Mouse (Mus musculus): ENCODE results near the gene Jdp2. TPM values are rescaled to one million over a fixed set of nuclear protein-coding genes. Genes with fewer than 3 reads are reported as not detected.
A peak's percentile ranks its signal among the peaks of the same experiment; 100 is the strongest.

Jdp2 gene
- polyA plus RNA-seq, 1 experiment from 2014 or later = 0.36 TPM

- 73% methylated on average over 20 of the region's 20 CpGs for WGBS
- ATAC-seq = peak; percentile 36; the same call in 1 of the 2 replicates
- Histone ChIP-seq H3K9me3 (replicated peaks; ENCODE audit: control insufficient read depth, low read length, poor library complexity, severe bottlenecking) (no peaks in the 10 kb centered on the region), H3K4me1 (ENCODE audit: control insufficient read depth, insufficient read depth, low read length) (no peaks in the 10 kb centered on the region), H3K36me3 (ENCODE audit: control insufficient read depth, insufficient read depth, low read length) (peaks cover 14% of the 10 kb centered on the region; the same call in 1 of the 2 replicates), H3K27me3 (ENCODE audit: control insufficient read depth, insufficient read depth, low read depth, low read length) (no peaks in the 10 kb centered on the region), H3K4me2 (ENCODE audit: low read length) (no peak overlapping the region), H3K27ac (ENCODE audit: low read length) (no peak overlapping the region), H3K4me3 (ENCODE audit: low read depth, low read length) (no peak overlapping the region), H3K9ac (ENCODE audit: low read depth, low read length) (no peak overlapping the region)
Measured at GRCm38 (mm10) chr12:85638541-85639325, 39.9 kb downstream of the Jdp2 start.

- Histone ChIP-seq H3K27me3 (ENCODE audit: control insufficient read depth, insufficient read depth, low read depth, low read length) (no peaks in the 10 kb centered on the region), H3K4me1 (ENCODE audit: control insufficient read depth, insufficient read depth, low read length) (no peaks in the 10 kb centered on the region), H3K36me3 (ENCODE audit: control insufficient read depth, insufficient read depth, low read length) (peaks cover 8% of the 10 kb centered on the region; the same call in 1 of the 2 replicates), H3K27ac (ENCODE audit: low read length) (no peak overlapping the region), H3K9ac (ENCODE audit: low read depth, low read length) (no peak overlapping the region), H3K4me2 (ENCODE audit: low read length) (no peak overlapping the region), H3K4me3 (ENCODE audit: low read depth, low read length) (no peak overlapping the region), H3K9me3 (replicated peaks; ENCODE audit: control insufficient read depth, low read length, poor library complexity, severe bottlenecking) (no peaks in the 10 kb centered on the region)
- 0 out of 2 replicates have a peak, but pooled peaks have one; percentile 56 for ATAC-seq
- 77% methylated on average over 12 of the region's 12 CpGs for WGBS
Measured at GRCm38 (mm10) chr12:85639326-85640008, 40.6 kb downstream of the Jdp2 start.

DNA sequence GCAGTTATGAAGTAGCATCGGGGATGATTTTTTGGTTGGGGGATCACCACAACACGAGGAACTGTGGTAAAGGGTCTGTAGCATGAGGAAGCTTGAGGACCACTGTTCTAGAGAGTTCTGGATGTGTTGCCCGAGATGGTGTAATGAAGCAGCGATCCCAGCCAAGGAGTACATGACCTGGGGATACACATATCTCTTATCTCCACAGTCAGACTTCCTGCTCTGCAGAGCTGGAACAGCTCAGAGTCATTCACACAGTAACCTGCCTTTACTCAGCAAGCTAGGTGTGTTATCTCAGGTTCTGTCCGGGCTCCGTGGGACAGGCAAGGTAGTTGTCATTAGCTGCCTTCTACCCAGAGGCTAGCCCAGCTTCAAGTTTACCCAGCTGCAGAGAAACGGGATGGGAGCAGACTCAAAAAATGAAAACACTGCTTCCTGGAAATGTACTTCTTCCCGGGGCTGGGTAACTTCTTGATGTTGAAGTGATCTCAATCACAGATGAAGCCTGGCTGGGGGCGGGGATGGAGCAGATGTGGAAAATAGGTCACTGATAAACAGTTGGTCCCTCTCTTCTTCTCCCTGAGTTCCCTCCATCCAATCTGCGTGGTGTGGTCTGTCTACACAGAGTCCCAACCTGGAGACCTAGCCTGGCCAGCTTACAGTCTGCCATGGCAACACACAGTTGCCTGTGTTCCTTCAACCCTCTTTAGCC lies 42.2 kb downstream of the Jdp2 start:
- Histone ChIP-seq H3K9me3 (replicated peaks; ENCODE audit: control insufficient read depth, low read length, poor library complexity, severe bottlenecking) (no peaks in the 10 kb centered on the region), H3K27ac (ENCODE audit: low read length) (no peak overlapping the region), H3K36me3 (ENCODE audit: control insufficient read depth, insufficient read depth, low read length) (peaks cover 8% of the 10 kb centered on the region; the same call in 1 of the 2 replicates), H3K4me1 (ENCODE audit: control insufficient read depth, insufficient read depth, low read length) (no peaks in the 10 kb centered on the region), H3K4me3 (ENCODE audit: low read depth, low read length) (no peak overlapping the region), H3K27me3 (ENCODE audit: control insufficient read depth, insufficient read depth, low read depth, low read length) (no peaks in the 10 kb centered on the region), H3K9ac (ENCODE audit: low read depth, low read length) (no peak overlapping the region), H3K4me2 (ENCODE audit: low read length) (no peak overlapping the region)
- 84% methylated on average over 10 of the region's 10 CpGs for WGBS
- no peak for ATAC-seq

- no peak overlapping the region for H3K27ac ChIP-seq (ENCODE audit: low read length)
- no peaks in the 10 kb centered on the region for H3K9me3 ChIP-seq (replicated peaks; ENCODE audit: control insufficient read depth, low read length, poor library complexity, severe bottlenecking)
- no peak overlapping the region for H3K4me3 ChIP-seq (ENCODE audit: low read depth, low read length)
- H3K4me1 ChIP-seq (ENCODE audit: control insufficient read depth, insufficient read depth, low read length) = no peaks in the 10 kb centered on the region
- no peak overlapping the region for H3K9ac ChIP-seq (ENCODE audit: low read depth, low read length)
- H3K27me3 ChIP-seq (ENCODE audit: control insufficient read depth, insufficient read depth, low read depth, low read length) = no peaks in the 10 kb centered on the region
- no peak for ATAC-seq
- 55% methylated on average over 4 of the region's 4 CpGs for WGBS
- no peak overlapping the region for H3K4me2 ChIP-seq (ENCODE audit: low read length)
- H3K36me3 ChIP-seq (ENCODE audit: control insufficient read depth, insufficient read depth, low read length) = peaks cover 8% of the 10 kb centered on the region; the same call in 1 of the 2 replicates
Measured at GRCm38 (mm10) chr12:85641564-85641931, 42.7 kb downstream of the Jdp2 start.

DNA sequence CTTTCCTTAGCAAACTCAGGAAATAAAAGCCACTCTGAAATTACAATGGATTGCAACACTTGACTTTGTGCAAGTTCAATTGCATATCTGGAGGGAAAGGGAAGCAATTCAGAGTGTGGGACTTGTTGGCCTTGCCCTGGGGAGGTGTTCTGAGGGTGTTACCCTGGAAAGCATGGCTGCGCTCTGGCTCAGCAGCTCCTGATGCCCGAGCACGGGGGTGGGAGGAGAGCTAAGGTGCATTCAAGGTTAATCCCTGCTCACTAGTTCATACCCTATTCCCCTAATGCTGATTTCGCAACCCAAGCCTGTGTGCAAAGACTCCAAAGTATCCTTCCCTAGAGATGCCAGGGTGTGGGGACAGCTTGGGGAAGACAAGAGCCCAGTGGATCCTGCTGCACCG lies 44.9 kb downstream of the Jdp2 start:
- Histone ChIP-seq H3K27me3 (ENCODE audit: control insufficient read depth, insufficient read depth, low read depth, low read length) (no peaks in the 10 kb centered on the region), H3K36me3 (ENCODE audit: control insufficient read depth, insufficient read depth, low read length) (peaks cover 8% of the 10 kb centered on the region; the same call in 1 of the 2 replicates), H3K9me3 (replicated peaks; ENCODE audit: control insufficient read depth, low read length, poor library complexity, severe bottlenecking) (no peaks in the 10 kb centered on the region), H3K27ac (ENCODE audit: low read length) (no peak overlapping the region), H3K4me3 (ENCODE audit: low read depth, low read length) (no peak overlapping the region), H3K4me1 (ENCODE audit: control insufficient read depth, insufficient read depth, low read length) (no peaks in the 10 kb centered on the region), H3K9ac (ENCODE audit: low read depth, low read length) (no peak overlapping the region), H3K4me2 (ENCODE audit: low read length) (no peak overlapping the region)
- ATAC-seq = no peak
- 79% methylated on average over 5 of the region's 5 CpGs for WGBS

DNA sequence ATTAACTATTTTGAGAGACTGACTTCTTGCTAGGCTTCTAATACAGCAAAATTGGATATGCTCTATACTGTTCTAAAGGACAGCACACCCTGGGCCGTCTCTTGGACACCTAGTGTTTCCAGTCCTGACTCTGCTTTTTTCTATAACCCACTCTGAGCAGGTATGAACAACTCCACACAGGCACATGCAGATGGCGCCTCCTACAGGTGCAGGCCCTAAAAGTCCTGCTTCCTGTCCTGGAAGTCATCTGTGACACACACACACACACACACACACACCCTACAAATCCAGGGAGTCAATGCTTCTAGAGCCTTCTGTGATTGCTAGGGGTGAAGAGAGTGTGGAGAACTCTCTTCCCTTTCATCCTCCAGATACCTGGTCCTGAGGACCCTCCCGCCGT lies 46.8 kb downstream of the Jdp2 start:
- no peaks in the 10 kb centered on the region for H3K36me3 ChIP-seq (ENCODE audit: control insufficient read depth, insufficient read depth, low read length)
- no peak overlapping the region for H3K27ac ChIP-seq (ENCODE audit: low read length)
- H3K4me3 ChIP-seq (ENCODE audit: low read depth, low read length) = no peak overlapping the region
- ATAC-seq = no peak
- no peaks in the 10 kb centered on the region for H3K9me3 ChIP-seq (replicated peaks; ENCODE audit: control insufficient read depth, low read length, poor library complexity, severe bottlenecking)
- H3K27me3 ChIP-seq (ENCODE audit: control insufficient read depth, insufficient read depth, low read depth, low read length) = no peaks in the 10 kb centered on the region
- no peak overlapping the region for H3K9ac ChIP-seq (ENCODE audit: low read depth, low read length)
- 90% methylated on average over 4 of the region's 4 CpGs for WGBS
- no peak overlapping the region for H3K4me2 ChIP-seq (ENCODE audit: low read length)
- H3K4me1 ChIP-seq (ENCODE audit: control insufficient read depth, insufficient read depth, low read length) = no peaks in the 10 kb centered on the region

DNA sequence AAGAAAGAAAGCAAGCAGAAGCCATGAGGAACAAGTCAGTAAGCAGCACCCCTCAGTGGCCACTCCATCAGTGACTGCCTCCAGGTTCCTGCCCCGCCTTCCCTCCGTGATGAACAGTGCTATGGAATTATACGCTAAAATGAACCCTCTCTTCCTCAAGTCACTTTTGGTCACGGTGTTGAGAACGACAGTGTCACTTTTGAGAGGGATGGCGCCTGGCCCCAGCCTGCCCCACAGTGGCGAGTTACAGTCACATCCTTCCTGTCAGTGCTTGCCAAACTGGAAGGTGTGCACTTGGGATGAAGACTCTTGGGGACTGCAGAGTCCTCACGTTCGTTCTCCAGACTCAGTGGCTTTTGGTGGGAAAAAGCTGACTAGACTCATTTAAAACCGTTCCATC lies 48.5 kb downstream of the Jdp2 start:
- Histone ChIP-seq H3K27ac (ENCODE audit: low read length) (no peak overlapping the region), H3K27me3 (ENCODE audit: control insufficient read depth, insufficient read depth, low read depth, low read length) (no peaks in the 10 kb centered on the region), H3K9ac (ENCODE audit: low read depth, low read length) (no peak overlapping the region), H3K4me1 (ENCODE audit: control insufficient read depth, insufficient read depth, low read length) (no peaks in the 10 kb centered on the region), H3K9me3 (replicated peaks; ENCODE audit: control insufficient read depth, low read length, poor library complexity, severe bottlenecking) (no peaks in the 10 kb centered on the region), H3K36me3 (ENCODE audit: control insufficient read depth, insufficient read depth, low read length) (no peaks in the 10 kb centered on the region), H3K4me2 (ENCODE audit: low read length) (no peak overlapping the region), H3K4me3 (ENCODE audit: low read depth, low read length) (no peak overlapping the region)
- WGBS = 50% methylated on average over 10 of the region's 10 CpGs
- no peak for ATAC-seq

DNA sequence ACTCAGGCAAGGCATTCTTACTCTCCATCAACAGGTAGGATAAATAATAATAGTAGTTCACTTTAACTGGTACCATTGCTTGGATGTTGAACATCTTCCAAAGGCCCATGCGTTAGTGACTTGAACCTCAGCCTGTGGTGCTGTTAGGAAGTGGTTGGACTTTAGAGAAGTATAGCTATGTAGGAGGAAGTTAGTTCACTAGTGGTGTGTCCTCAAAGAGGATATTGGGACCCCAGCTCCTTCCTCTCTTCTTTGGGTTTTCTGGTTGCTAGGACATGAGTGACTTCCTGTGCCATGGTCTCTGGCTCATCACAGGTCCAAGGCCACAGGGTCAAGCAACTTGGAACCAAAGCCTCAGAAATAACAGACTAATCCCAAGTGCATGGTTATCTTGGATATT lies 49.1 kb downstream of the Jdp2 start:
- no peaks in the 10 kb centered on the region for H3K36me3 ChIP-seq (ENCODE audit: control insufficient read depth, insufficient read depth, low read length)
- no peaks in the 10 kb centered on the region for H3K9me3 ChIP-seq (replicated peaks; ENCODE audit: control insufficient read depth, low read length, poor library complexity, severe bottlenecking)
- no peaks in the 10 kb centered on the region for H3K4me1 ChIP-seq (ENCODE audit: control insufficient read depth, insufficient read depth, low read length)
- H3K4me3 ChIP-seq (ENCODE audit: low read depth, low read length) = no peak overlapping the region
- no peak for ATAC-seq
- no peak overlapping the region for H3K4me2 ChIP-seq (ENCODE audit: low read length)
- WGBS = 91% methylated on average over 1 of the region's 1 CpGs
- H3K27ac ChIP-seq (ENCODE audit: low read length) = no peak overlapping the region
- no peaks in the 10 kb centered on the region for H3K27me3 ChIP-seq (ENCODE audit: control insufficient read depth, insufficient read depth, low read depth, low read length)
- no peak overlapping the region for H3K9ac ChIP-seq (ENCODE audit: low read depth, low read length)
